Mouse (Mus musculus) CD8-positive naive resting alpha-beta T cell, adult 2 months (primary cell): ENCODE data around the gene Ptar1.
"Not testable (repeated sequence)": the region's sequence is repeated elsewhere in the genome, so short reads cannot be mapped to it uniquely, and the experiment has no call there.

Experiments
- DNase-seq, 2 experiments: peaks; one replicate each; pipeline ENCODE4 v3.0.0; 2022; ENCODE audit warnings: low read depth in 2 of 2, low spot score in 2 of 2

Gene Ptar1

GRCm38 (mm10) chr19:23687296-23688021, at the start of gene Ptar1:
TSS of gene Ptar1 (plus strand) at chr19:23687429.
- DNase-seq, result peak; percentile 79 to 86

- DNase-seq, result no peak
Observed at GRCm38 (mm10) chr19:23643819-23644218, 43.4 kb upstream of the Ptar1 start.

DNA sequence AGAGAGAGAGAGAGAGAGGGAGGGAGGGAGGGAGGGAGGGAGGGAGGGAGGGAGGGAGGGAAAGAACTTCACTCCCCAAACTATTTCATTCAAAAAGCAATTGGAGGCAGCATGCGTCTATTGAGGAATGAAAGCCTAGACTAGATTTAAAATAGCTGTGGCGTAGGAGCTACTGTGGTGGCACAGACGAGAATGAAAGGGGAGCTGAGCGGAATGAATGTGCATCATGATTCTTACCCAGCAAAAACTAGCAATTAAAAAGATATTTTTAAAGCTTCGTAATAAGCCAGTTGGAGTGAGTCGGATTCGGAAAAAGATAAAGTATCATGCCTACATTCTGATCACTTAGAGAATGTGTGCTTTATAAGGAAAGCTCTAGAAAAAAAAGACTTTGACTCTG, 41.9 kb upstream of the Ptar1 start:
- no peak for DNase-seq

DNA sequence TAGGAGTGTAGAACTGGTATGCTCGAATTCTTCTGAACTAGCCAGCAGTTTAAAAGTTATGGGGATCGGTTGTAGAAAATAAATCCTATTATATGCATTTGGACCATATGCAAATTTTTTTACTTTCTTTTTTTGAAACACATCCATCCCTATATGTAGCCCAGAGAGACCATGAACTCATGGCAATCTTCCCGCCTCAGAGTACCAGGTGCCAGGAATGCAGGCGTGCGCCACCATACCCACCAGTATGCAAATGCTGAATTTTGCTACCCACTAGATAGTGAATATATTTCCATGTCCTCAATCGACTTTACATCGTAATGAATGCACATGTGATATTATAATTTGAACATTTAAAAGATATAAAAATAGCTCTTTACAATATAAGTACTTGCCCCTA, 39.9 kb upstream of the Ptar1 start:
- DNase-seq, result no peak

DNA sequence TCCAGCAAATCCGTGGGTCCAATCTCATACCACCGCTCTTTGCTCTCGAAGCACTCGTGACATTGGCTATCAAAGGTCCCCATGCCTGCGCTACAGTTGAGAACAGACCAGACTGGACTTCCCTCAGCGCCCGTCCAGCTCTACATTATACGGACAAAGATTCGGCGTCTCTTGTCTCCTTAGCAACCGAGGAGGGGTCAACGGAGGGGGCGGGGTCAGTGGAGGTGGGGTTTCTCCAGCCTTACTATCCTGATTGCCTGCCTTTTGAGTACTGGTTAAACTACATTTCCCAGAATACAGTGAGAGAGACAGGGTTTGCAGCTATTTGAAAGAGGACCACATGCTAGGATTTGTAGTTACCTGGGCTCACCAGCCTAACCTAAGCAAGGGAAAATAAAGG, 34.6 kb upstream of the Ptar1 start, which contains the start of gene 1700028P14Rik:
1700028P14Rik (minus strand) TSS at position 169 of the 400 bp plus-strand sequence.
- no peak for DNase-seq

DNA sequence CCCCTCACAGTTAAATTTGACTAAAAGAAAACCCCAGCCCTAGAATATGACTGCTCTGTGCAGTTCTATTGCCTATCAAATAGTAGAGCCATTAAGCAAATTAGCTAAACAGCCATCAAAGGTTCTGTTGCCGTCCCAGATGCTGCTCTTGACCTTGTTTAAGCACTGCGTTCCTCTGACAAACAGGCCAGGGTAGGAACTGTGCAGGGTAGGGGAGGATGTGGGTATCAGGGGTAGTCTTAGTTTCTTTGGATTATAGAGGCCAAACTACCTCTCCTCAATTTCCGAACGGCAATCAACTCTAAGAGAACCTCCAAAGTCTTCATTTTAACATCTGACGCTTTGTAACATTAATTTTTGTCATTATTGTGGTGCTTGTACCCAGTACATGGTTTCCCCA, 34.1 kb upstream of the Ptar1 start:
- DNase-seq, result no peak

DNA sequence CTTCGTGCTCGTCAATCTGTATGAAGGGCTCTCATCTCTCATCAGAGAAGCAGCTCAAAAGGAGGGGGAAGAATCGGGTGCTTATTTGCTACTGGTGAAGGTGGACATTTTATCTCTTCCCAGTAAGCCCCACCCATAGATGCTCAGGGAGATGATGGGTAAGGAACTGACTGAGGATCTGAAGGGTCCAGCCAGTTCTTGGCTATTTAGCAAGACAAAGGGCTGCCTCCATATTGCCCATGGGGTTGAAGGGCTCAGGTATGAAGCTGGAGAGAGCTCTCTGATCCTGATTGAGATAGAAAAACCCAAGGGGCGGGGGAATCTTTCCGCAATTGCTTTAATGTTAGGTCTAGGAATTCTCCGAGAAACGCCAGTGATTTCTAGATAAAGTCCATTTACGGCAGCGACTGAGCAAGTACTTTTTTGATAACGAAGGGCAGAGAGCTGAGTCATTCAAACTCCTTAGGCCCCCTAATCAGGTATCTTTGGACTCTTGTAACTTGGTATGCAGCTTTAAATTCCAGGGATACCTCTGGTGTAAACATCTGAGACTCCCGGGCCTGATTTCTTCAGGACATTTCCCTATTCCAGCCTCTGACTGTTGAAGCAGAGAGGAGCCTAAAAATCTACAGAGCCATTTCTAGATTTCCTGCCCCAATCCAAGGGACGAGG, 29.8 kb upstream of the Ptar1 start:
- no peak for DNase-seq

DNA sequence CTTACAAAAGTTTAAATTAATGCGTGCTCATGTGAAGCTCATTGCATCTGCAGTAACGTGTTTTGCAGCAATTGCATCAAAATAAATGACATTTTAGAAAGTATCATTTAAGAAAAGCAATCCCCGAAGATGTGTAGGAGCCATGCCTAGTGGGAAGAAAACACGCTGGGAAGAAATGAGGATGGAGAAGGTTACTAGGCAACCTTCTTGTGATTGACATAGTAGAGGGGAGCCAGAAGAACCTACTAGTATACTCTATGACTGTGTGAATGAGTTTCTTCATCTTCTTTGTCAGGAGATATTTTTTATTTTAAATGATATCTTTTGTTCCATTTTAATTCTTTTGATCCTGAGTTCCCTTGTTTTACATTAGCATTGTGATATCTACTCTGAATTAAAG, 28.9 kb upstream of the Ptar1 start:
- DNase-seq, result no peak

GRCm38 (mm10) chr19:23664083-23664482, 23.1 kb upstream of the Ptar1 start:
- no peak for DNase-seq

- DNase-seq, result no peak
Observed at GRCm38 (mm10) chr19:23668142-23668655, 19.0 kb upstream of the Ptar1 start.

DNA sequence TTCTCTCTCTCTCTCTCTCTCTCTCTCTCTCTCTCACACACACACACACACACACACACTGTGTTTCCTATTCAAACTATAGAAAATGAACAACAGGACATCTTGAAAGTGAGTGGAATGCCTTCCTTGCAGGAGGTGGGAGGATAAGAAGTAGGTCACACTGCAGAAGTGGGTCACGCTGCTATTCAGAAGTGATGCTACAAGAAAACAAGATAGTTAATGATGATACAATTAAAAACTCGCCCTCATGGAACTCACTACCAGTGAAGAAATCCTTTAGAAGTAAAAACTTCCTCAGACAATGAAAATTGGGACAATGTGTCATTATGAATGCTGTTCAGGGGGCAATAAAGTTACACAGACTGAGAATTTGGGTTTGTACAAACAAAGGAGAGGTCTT, 14.2 kb upstream of the Ptar1 start:
- DNase-seq, result no peak

- not testable (repeated sequence) for DNase-seq
Observed at GRCm38 (mm10) chr19:23675656-23676055, 11.6 kb upstream of the Ptar1 start.

DNA sequence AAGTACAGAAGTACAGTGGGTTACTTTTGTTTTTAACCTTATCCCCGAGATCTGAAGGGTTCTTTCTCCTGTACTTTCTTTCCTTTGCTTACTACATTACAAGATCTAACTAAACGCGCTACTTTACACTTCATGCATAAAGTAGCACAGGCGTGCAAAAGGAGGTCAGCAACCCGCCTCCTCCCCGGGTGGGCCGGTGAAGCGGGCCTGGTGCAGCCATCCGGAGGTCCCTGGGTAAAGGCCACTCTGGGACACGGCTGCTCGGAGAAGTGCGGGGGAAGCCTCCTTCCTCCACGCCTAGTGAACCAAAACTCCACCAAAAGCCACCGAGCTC, 300 bp upstream of the Ptar1 start:
- DNase-seq, result no peak

- DNase-seq, result no peak
Observed at GRCm38 (mm10) chr19:23688421-23688946, 1.3 kb downstream of the Ptar1 start.

GRCm38 (mm10) chr19:23694344-23694743, 7.1 kb downstream of the Ptar1 start:
- no peak for DNase-seq

GRCm38 (mm10) chr19:23697861-23698260, 10.6 kb downstream of the Ptar1 start:
- no peak for DNase-seq

DNA sequence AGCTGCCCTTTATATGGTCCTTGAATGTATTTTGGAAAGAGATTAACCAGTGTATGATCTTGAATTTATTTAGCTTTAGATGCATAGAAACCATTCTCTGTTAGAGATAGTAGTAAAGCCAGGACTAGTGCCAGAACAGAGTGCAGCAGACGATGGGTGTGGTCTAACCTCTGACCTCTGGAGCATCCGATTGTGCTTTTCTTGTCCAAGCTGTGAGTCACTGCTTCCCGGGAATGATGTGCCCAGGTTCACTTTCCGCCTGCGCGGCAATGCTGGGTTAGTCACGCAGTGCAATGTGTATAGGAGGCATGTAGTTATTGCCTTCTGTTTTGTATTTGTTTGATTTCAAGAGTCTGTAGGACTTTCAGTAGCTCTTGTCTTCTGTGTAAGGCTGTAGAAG, 11.1 kb downstream of the Ptar1 start:
- DNase-seq, result no peak

- no peak for DNase-seq
Observed at GRCm38 (mm10) chr19:23699131-23699530, 11.9 kb downstream of the Ptar1 start.

- no peak for DNase-seq
Observed at GRCm38 (mm10) chr19:23702896-23703295, 15.7 kb downstream of the Ptar1 start.

DNA sequence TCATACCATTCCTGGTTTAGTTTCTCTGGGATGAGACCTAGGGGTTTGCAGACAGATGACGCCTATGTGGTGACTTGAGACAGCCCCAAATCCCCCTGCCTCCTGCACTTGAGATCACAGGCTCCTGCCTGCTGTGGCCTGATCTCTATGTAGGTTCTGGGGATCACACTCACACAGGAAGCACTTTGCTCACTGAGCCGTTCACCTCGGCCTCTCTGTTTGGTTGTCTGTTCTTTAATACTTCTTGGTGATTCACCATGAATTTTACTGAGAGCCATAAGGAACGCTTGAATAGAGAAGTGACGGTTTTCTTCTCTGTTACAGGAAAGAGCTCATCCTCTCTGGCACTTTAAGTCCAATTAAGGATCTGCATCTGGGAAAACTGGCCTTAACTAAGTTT, 18.2 kb downstream of the Ptar1 start:
- no peak for DNase-seq

DNA sequence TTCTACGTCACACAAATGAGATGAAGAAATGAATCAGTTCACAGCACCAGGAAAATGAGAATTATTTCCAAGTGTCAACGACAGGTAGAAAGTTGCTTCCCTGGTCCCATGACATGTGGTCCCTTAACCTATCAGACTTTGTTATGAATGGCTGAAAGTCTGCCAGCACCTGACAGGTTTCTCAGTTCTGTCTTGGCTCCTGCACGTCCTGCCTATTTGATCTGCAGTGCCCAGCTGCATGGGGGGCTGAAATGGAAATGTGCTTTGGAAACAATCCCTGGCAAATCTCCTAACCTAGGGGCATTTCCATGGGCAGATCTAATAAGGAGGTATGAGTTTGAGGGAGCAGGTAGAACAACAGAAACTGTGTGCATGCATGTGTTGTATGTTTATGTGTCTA, 59.3 kb downstream of the Ptar1 start:
- no peak for DNase-seq

- no peak for DNase-seq
Observed at GRCm38 (mm10) chr19:23757011-23757410, 69.8 kb downstream of the Ptar1 start.
